Mouse (Mus musculus) liver, postnatal 0 days (tissue): ENCODE results near the gene Aff4.

Experiments used
- CTCF ChIP-seq: sonication (generic); IDR thresholded peaks from 2 replicates; pipeline ENCODE4 v1.5.1; 2016; ENCODE audit warnings: antibody characterized with exemption, low read depth
- EP300 ChIP-seq: IDR thresholded peaks from 2 replicates; pipeline ENCODE4 v1.6.1; 2016; ENCODE audit warnings: antibody characterized with exemption, low read depth, mild to moderate bottlenecking

- TF ChIP-seq CTCF = no peak
- no peak for TF ChIP-seq EP300
These were observed 109.6 kb downstream of the Aff4 start for GRCm38 (mm10) chr11:53460192-53460591.
